Mouse (Mus musculus) lung, embryonic 15.5 days (tissue): Measurements from ENCODE around the gene S100b. TPM values are rescaled to one million over a fixed set of nuclear protein-coding genes. Genes with fewer than 3 reads are reported as not detected.

Experiments used
- ATAC-seq: fragments of 200-750 bp; cut with Nextera tagmentation; 2 replicates; pipeline ENCODE4 v1.8.0; 2017; ENCODE audit warnings: moderate number of reproducible peaks, borderline replicate concordance; ENCODE audit not compliant: low FRiP score, low TSS enrichment; ENCODE audit errors: extremely low read depth
- H3K27ac ChIP-seq: fragments of 300-500 bp; sonication (generic); 2 replicates; pipeline ENCODE4 v1.5.1; 2015; ENCODE audit warnings: moderate library complexity, mild to moderate bottlenecking, inconsistent platforms
- H3K27me3 ChIP-seq: fragments of 300-500 bp; sonication (generic); 2 replicates; pipeline ENCODE4 v1.6.1; 2015; ENCODE audit warnings: inconsistent platforms
- H3K36me3 ChIP-seq: fragments of 300-500 bp; sonication (generic); 2 replicates; pipeline ENCODE4 v1.6.1; 2015; ENCODE audit warnings: inconsistent platforms
- H3K4me1 ChIP-seq: fragments of 300-500 bp; sonication (generic); 2 replicates; pipeline ENCODE4 v1.6.1; 2015; ENCODE audit warnings: inconsistent platforms
- H3K4me2 ChIP-seq: fragments of 300-500 bp; sonication (generic); 2 replicates; pipeline ENCODE4 v1.6.1; 2015; ENCODE audit warnings: inconsistent platforms, mild to moderate bottlenecking, moderate library complexity
- H3K4me3 ChIP-seq: fragments of 300-500 bp; sonication (generic); 2 replicates; pipeline ENCODE4 v1.5.1; 2015; ENCODE audit warnings: mild to moderate bottlenecking, inconsistent platforms
- H3K9ac ChIP-seq: fragments of 300-500 bp; sonication (generic); 2 replicates; pipeline ENCODE4 v1.6.1; 2015; ENCODE audit warnings: inconsistent platforms
- H3K9me3 ChIP-seq: fragments of 300-500 bp; sonication (generic); 2 replicates; pipeline ENCODE4 v1.6.1; 2016; ENCODE audit warnings: inconsistent platforms
- WGBS: fragments of 180-500 bp; shearing (Covaris S2); methylation state at CpG from one replicate; pipeline ENCODE4 v1.1.7; 2015; 5-methylcytosine and 5-hydroxymethylcytosine counted together
- polyA plus RNA-seq: library from polyadenylated mRNA; unstranded; fragments of >200 nt; fragmentation: Nextera tagmentation; extraction: Ambion mirVana; gene quantifications from 2 replicates; pipeline ENCODE4 v1.2.1, GENCODE M21; 2015

The S100b gene
- polyA plus RNA-seq, 1 experiment from 2014 or later, result 0.67 TPM

- no peak overlapping the region for H3K4me3 ChIP-seq
- no peaks in the 10 kb centered on the region for H3K9me3 ChIP-seq
- H3K4me2 ChIP-seq, result no peak overlapping the region
- H3K9ac ChIP-seq, result no peak overlapping the region
- H3K4me1 ChIP-seq, result no peaks in the 10 kb centered on the region
- WGBS, result 78% methylated on average over 2 of the region's 2 CpGs
- no peaks in the 10 kb centered on the region for H3K27me3 ChIP-seq
- no peak overlapping the region for H3K27ac ChIP-seq
- H3K36me3 ChIP-seq, result no peaks in the 10 kb centered on the region
- no peak for ATAC-seq
These were observed 8.5 kb upstream of the S100b start for GRCm38 (mm10) chr10:76245106-76245505.

GRCm38 (mm10) chr10:76246601-76247000, 7.1 kb upstream of the S100b start:
- WGBS, result 37% methylated on average over 4 of the region's 4 CpGs
- no peak for ATAC-seq
- no peaks in the 10 kb centered on the region for H3K9me3 ChIP-seq

GRCm38 (mm10) chr10:76247960-76248646, 5.5 kb upstream of the S100b start:
- no peaks in the 10 kb centered on the region for H3K9me3 ChIP-seq
- ATAC-seq, result no peak
- WGBS, result 59% methylated on average over 21 of the region's 21 CpGs
- H3K4me2 ChIP-seq, result no peak overlapping the region
- no peak overlapping the region for H3K4me3 ChIP-seq
- no peak overlapping the region for H3K27ac ChIP-seq
- H3K4me1 ChIP-seq, result no peaks in the 10 kb centered on the region
- H3K36me3 ChIP-seq, result no peaks in the 10 kb centered on the region
- no peaks in the 10 kb centered on the region for H3K27me3 ChIP-seq
- no peak overlapping the region for H3K9ac ChIP-seq

More at GRCm38 (mm10) chr10:76246601-76247000, 7.1 kb upstream of the S100b start:
- H3K4me2 ChIP-seq, result no peak overlapping the region
- no peaks in the 10 kb centered on the region for H3K4me1 ChIP-seq
- H3K36me3 ChIP-seq, result no peaks in the 10 kb centered on the region
- H3K9ac ChIP-seq, result no peak overlapping the region
- H3K4me3 ChIP-seq, result no peak overlapping the region
- H3K27ac ChIP-seq, result no peak overlapping the region
- H3K27me3 ChIP-seq, result no peaks in the 10 kb centered on the region

DNA sequence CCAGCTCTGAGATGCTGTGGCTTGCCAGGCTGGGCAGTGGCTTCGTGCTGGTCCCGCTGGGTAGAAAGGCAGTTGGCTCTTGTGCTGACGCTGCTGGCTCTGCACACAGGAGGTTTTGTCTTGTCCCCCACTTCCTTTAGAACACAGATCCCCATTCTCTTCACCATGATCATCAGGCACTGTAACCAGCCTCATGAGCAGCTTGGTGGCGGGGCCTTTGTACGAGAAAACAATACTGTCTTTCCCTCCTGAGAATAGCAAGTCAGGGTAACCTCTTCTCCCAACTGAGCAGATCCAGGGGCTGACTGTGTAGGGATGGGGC, 5.0 kb upstream of the S100b start:
- Histone ChIP-seq H3K9ac (no peak overlapping the region), H3K4me2 (no peak overlapping the region), H3K4me3 (no peak overlapping the region), H3K27me3 (no peaks in the 10 kb centered on the region), H3K27ac (no peak overlapping the region), H3K4me1 (peaks cover 4% of the 10 kb centered on the region), H3K36me3 (no peaks in the 10 kb centered on the region), H3K9me3 (no peaks in the 10 kb centered on the region)
- ATAC-seq, result no peak
- WGBS, result 85% methylated on average over 5 of the region's 5 CpGs

DNA sequence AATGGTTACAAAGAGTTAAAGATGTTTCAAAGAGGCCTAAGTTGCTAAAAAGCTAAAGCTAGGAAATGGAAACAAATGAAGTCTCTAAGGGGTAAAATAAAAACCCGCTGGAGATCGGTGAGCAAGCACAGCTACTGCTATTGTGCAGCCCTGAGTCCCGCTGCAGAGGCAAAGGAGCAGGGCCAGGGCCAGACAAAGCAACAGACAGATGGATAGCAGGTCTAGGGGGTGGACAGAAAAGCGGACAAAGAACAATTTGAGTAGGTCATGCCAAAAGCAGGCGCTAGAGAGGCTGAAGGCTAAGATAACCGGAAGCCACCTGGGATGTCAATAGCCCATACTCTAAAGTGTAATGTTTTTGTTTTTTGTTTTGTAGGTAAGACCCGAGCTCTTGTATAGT, 2.8 kb upstream of the S100b start:
- no peaks in the 10 kb centered on the region for H3K9me3 ChIP-seq
- no peak overlapping the region for H3K27ac ChIP-seq
- WGBS, result 71% methylated on average over 7 of the region's 7 CpGs
- H3K27me3 ChIP-seq, result no peaks in the 10 kb centered on the region
- ATAC-seq, result no peak
- no peak overlapping the region for H3K9ac ChIP-seq
- H3K36me3 ChIP-seq, result no peaks in the 10 kb centered on the region
- H3K4me2 ChIP-seq, result no peak overlapping the region
- H3K4me1 ChIP-seq, result peaks cover 7% of the 10 kb centered on the region
- H3K4me3 ChIP-seq, result no peak overlapping the region

- ATAC-seq, result peak; percentile 35; the same call in 1 of the 2 replicates
- no peak overlapping the region for H3K9ac ChIP-seq
- no peaks in the 10 kb centered on the region for H3K36me3 ChIP-seq
- WGBS, result 98% methylated on average over 1 of the region's 1 CpGs
- H3K4me2 ChIP-seq, result no peak overlapping the region
- no peak overlapping the region for H3K4me3 ChIP-seq
- no peaks in the 10 kb centered on the region for H3K9me3 ChIP-seq
- no peaks in the 10 kb centered on the region for H3K27me3 ChIP-seq
- H3K4me1 ChIP-seq, result peaks cover 11% of the 10 kb centered on the region
- H3K27ac ChIP-seq, result no peak overlapping the region
These were observed 574 bp upstream of the S100b start for GRCm38 (mm10) chr10:76253079-76253478.

DNA sequence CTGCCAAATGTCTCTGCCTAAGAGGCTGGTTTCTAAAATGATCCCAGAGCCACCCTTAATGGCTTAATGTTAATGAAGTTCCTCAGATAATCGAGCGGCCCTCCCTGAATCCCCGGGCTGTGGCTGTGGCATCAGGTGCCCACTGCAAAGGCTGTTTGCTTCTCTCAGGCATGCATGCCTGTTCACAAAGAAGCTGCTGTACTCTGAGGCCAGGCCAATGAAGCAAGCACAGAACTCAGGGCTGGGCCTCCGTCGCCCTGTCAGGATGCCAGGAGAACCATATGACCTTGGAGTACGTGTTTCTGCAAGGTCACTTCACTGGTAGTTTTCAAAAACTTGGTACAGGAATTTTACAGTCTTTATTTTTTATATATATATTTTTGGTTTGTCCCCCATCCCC, 2.0 kb downstream of the S100b start:
- 72% methylated on average over 6 of the region's 6 CpGs for WGBS
- H3K9ac ChIP-seq, result no peak overlapping the region
- H3K4me2 ChIP-seq, result no peak overlapping the region
- ATAC-seq, result no peak
- no peaks in the 10 kb centered on the region for H3K27me3 ChIP-seq
- H3K4me1 ChIP-seq, result peaks cover 25% of the 10 kb centered on the region
- no peaks in the 10 kb centered on the region for H3K36me3 ChIP-seq
- H3K4me3 ChIP-seq, result no peak overlapping the region
- H3K9me3 ChIP-seq, result no peaks in the 10 kb centered on the region
- H3K27ac ChIP-seq, result no peak overlapping the region

DNA sequence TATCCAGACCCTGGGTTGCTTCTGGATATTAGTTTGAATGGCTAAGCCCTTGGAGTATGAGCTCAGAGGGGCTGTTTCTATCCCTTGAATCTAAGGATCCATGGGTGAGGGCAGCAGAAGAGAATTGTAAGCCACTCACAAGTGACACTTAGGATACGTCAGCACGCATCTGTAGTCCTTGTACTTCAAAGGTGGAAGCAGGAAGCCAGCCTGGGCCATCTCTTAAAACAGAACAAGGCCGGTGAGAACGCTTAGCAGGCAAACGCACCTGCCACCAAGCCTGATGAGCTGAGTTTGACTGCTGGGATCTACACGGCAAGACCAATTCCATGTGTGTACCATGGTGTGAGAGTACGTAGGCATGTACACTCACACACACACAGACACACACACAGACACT, 3.6 kb downstream of the S100b start:
- Histone ChIP-seq H3K4me1 (peaks cover 28% of the 10 kb centered on the region), H3K4me2 (no peak overlapping the region), H3K9ac (no peak overlapping the region), H3K4me3 (no peak overlapping the region), H3K9me3 (no peaks in the 10 kb centered on the region), H3K27ac (no peak overlapping the region), H3K36me3 (no peaks in the 10 kb centered on the region), H3K27me3 (no peaks in the 10 kb centered on the region)
- 76% methylated on average over 7 of the region's 7 CpGs for WGBS
- ATAC-seq, result no peak

- H3K4me2 ChIP-seq, result no peak overlapping the region
- 45% methylated on average over 12 of the region's 12 CpGs for WGBS
- no peaks in the 10 kb centered on the region for H3K36me3 ChIP-seq
- H3K9me3 ChIP-seq, result no peaks in the 10 kb centered on the region
- H3K4me3 ChIP-seq, result no peak overlapping the region
- peak overlapping the region; percentile 50; the same call in 1 of the 2 replicates for H3K27ac ChIP-seq
- no peaks in the 10 kb centered on the region for H3K27me3 ChIP-seq
- H3K9ac ChIP-seq, result no peak overlapping the region
- ATAC-seq, result no peak
- H3K4me1 ChIP-seq, result peaks cover 28% of the 10 kb centered on the region
These were observed 4.2 kb downstream of the S100b start for GRCm38 (mm10) chr10:76257719-76258390.

DNA sequence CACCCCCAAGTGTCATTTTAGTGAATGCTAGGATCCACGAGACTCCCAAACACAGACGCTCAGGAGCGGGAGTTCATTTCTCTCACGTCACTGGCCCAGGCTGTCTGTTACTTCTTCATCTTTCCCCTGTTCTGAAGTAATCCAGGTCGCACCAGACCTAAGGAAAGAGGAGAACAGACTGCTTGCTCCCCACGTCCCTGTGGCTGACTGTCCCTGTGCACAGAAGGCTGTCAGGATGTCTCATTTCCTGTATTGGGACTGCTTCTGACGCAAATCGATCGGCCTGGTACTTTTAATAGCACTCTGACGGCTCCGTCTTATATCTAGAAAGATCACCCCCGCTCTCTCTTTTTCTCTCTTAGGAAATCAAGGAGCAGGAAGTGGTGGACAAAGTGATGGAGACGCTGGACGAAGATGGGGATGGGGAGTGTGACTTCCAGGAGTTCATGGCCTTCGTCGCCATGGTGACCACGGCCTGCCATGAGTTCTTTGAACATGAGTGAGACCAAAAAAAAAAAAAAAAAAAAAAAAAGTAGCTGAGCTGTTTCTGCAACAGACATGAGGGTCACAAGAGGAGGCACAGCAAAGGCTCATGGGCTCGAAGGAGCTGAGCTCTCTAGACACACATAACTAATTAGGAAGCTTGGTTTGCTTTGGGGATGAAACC, 6.0 kb downstream of the S100b start:
- ATAC-seq, result no peak

DNA sequence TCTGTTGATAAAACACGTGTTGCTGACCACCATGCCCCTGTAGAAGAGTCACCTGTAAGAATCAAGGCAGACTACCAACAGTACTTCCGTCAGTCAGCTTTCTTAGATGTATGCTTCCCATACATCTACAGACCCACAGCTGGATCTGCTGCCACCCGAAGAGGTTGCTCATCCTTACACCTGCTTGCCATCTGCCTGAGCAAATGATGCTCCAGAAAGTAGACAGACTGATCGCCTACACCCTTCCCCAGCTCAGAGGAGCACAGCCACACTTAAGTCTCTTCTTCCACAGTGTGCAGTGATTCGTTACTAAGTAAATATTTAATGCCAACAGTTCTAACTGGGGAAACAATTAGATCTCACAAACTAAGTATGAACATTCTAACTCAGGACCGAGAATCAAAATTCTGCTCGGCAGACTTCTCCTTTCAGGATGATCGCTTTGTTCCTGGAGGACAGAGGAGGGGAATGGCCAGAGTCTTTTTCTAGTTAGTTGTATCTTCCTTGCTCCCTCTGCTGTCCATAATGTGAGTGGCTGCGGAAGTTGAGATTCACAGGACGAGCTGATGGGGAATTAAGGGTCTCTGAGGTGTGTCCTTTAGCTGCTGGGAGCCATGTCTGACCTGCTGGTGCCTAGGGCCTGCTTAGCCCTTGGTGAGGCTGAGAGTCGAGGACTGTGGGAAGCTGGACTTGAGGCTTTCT, 6.9 kb downstream of the S100b start:
- Histone ChIP-seq H3K27ac (no peak overlapping the region; the same call in 1 of the 2 replicates), H3K4me1 (peaks cover 22% of the 10 kb centered on the region), H3K4me3 (no peak overlapping the region), H3K9me3 (no peaks in the 10 kb centered on the region), H3K9ac (no peak overlapping the region), H3K36me3 (peaks cover 11% of the 10 kb centered on the region), H3K27me3 (no peaks in the 10 kb centered on the region), H3K4me2 (no peak overlapping the region)
- no peak for ATAC-seq
- WGBS, result 34% methylated on average over 11 of the region's 11 CpGs

More for the DNA sequence above, 6.0 kb downstream of the S100b start:
- H3K27ac ChIP-seq, result no peak overlapping the region
- H3K4me2 ChIP-seq, result no peak overlapping the region
- H3K27me3 ChIP-seq, result no peaks in the 10 kb centered on the region
- H3K4me1 ChIP-seq, result peaks cover 22% of the 10 kb centered on the region
- WGBS, result 37% methylated on average over 18 of the region's 18 CpGs
- H3K9me3 ChIP-seq, result no peaks in the 10 kb centered on the region
- 0 out of 2 replicates have a peak, but pooled peaks cover 4% of the 10 kb centered on the region for H3K36me3 ChIP-seq
- H3K4me3 ChIP-seq, result no peak overlapping the region
- H3K9ac ChIP-seq, result no peak overlapping the region
